Comparison of ENCODE assay signal across 22 mouse cellular contexts in the genomic region with DNA sequence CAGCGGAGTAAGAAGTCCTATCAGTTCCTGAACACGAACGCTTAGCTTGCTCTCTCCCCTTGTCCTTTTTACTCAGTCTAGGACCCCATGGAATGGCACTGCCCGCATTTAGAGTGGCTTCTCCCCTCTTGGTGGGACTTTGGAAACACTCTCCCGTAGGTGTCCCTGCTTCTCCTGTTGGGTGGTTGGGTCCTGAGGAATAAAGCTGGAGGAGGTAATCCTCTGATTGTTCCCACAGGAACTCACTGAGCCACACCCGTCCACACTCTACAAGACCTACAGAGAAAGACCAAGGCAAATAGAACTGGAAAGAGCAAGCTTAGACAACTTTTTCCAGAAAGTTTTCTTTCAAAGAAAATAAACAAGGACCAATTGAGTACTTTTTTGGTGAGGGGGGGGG.
DNase-seq lines count a peak whose midpoint lies in the region; ATAC-seq and TF ChIP-seq lines count a peak whose summit lies in the region.
"Had no signal": no experiment of that assay in that cellular context is flagged by ENCODE, and none has a peak within 500 bp of the region (broad histone marks: within the 10 kb centered on the region; RNA-seq: fewer than 3 reads in every experiment).

No protein-coding gene starts in this region.

- H3K9ac ChIP-seq in heart, postnatal 0 days (replicated peaks; ENCODE audit: low read depth, low read length), result no peak overlapping the region
- no peak overlapping the region for H3K9ac ChIP-seq in embryonic facial prominence, embryonic 15.5 days
- no peak overlapping the region for H3K9ac ChIP-seq in limb, embryonic 15.5 days
- H3K9ac ChIP-seq: heart, embryonic 12.5 days; hindbrain, embryonic 15.5 days; midbrain, embryonic 15.5 days had no signal

- no peak for ATAC-seq in heart, postnatal 0 days (ENCODE audit: insufficient read depth, low read depth)
- ATAC-seq in embryonic facial prominence, embryonic 15.5 days (ENCODE audit: insufficient number of reproducible peaks, low FRiP score, low TSS enrichment, low read depth), result no peak
- ATAC-seq in limb, embryonic 15.5 days (ENCODE audit: insufficient number of reproducible peaks, low FRiP score, low TSS enrichment, low read depth), result no peak
- ATAC-seq in granulocyte monocyte progenitor cell, adult 5-6 weeks (replicated peaks; ENCODE audit: poor library complexity, severe bottlenecking), result no peak
- ATAC-seq: activated CD4-positive, CD25-positive, alpha-beta regulatory T cell, adult 4 months; midbrain, embryonic 15.5 days had no signal

- no peak for DNase-seq in heart, postnatal 0 days (ENCODE audit: low spot score)
- DNase-seq in heart, postnatal 25 days (ENCODE audit: low spot score), result no peak
- no peak for DNase-seq in embryonic facial prominence, embryonic 10.5 days (ENCODE audit: low spot score)
- DNase-seq in natural killer cell, adult 2 months (ENCODE audit: low spot score in 2 of 2), result no peak
- DNase-seq: adrenal gland, adult 8-10 months; B cell, adult 2 months; cerebellum, adult 11-12 months; cerebellum, postnatal 14 days; heart, postnatal 36 days; kidney, adult 8-10 months; kidney, postnatal 14 days; layer of hippocampus, postnatal 36 days; lung, postnatal 4 days; thymus, postnatal 14 days had no signal

- peaks cover 15% of the 10 kb centered on the region for H3K4me1 ChIP-seq in heart, postnatal 0 days (ENCODE audit: control insufficient read depth, insufficient read depth)
- H3K4me1 ChIP-seq in embryonic facial prominence, embryonic 10.5 days, result peaks cover 60% of the 10 kb centered on the region
- peaks cover 58% of the 10 kb centered on the region for H3K4me1 ChIP-seq in embryonic facial prominence, embryonic 15.5 days
- H3K4me1 ChIP-seq in limb, embryonic 15.5 days, result peaks cover 41% of the 10 kb centered on the region
- H3K4me1 ChIP-seq: midbrain, embryonic 15.5 days had no signal

- no peaks in the 10 kb centered on the region for H3K27me3 ChIP-seq in heart, postnatal 0 days (ENCODE audit: control insufficient read depth, insufficient read depth, low read length)
- no peaks in the 10 kb centered on the region for H3K27me3 ChIP-seq in embryonic facial prominence, embryonic 10.5 days (replicated peaks; ENCODE audit: low read depth, poor library complexity, severe bottlenecking)
- H3K27me3 ChIP-seq in embryonic facial prominence, embryonic 15.5 days, result no peaks in the 10 kb centered on the region
- H3K27me3 ChIP-seq in limb, embryonic 15.5 days, result no peaks in the 10 kb centered on the region
- H3K27me3 ChIP-seq: heart, embryonic 12.5 days; hindbrain, embryonic 15.5 days; midbrain, embryonic 15.5 days had no signal

- H3K27ac ChIP-seq in heart, postnatal 0 days (ENCODE audit: low read depth), result peak overlapping the region; percentile 27; the same call in 1 of the 2 replicates
- H3K27ac ChIP-seq in embryonic facial prominence, embryonic 10.5 days (replicated peaks), result peak overlapping the region; percentile 90
- peak overlapping the region; percentile 89 for H3K27ac ChIP-seq in embryonic facial prominence, embryonic 15.5 days (replicated peaks)
- H3K27ac ChIP-seq in limb, embryonic 15.5 days, result peak overlapping the region; percentile 86
- H3K27ac ChIP-seq: hindbrain, embryonic 15.5 days; midbrain, embryonic 15.5 days had no signal

- H3K4me2 ChIP-seq in heart, postnatal 0 days (ENCODE audit: low read depth, low read length), result no peak overlapping the region
- no peak overlapping the region for H3K4me2 ChIP-seq in embryonic facial prominence, embryonic 15.5 days (replicated peaks)
- H3K4me2 ChIP-seq in limb, embryonic 15.5 days, result no peak overlapping the region
- H3K4me2 ChIP-seq: heart, embryonic 12.5 days; hindbrain, embryonic 15.5 days; midbrain, embryonic 15.5 days had no signal

- no peak for TF ChIP-seq CTCF in heart, postnatal 0 days (IDR thresholded peaks at IDR 0.05; ENCODE audit: low read depth)

- no peak overlapping the region for H3K4me3 ChIP-seq in heart, postnatal 0 days (ENCODE audit: low read depth, low read length)
- H3K4me3 ChIP-seq in embryonic facial prominence, embryonic 10.5 days, result no peak overlapping the region
- H3K4me3 ChIP-seq in embryonic facial prominence, embryonic 15.5 days (replicated peaks), result no peak overlapping the region
- no peak overlapping the region for H3K4me3 ChIP-seq in limb, embryonic 15.5 days
- H3K4me3 ChIP-seq: heart, embryonic 12.5 days; hindbrain, embryonic 15.5 days; midbrain, embryonic 15.5 days; myocyte had no signal

- TF ChIP-seq EP300 in heart, postnatal 0 days (IDR thresholded peaks at IDR 0.05; ENCODE audit: low read depth), result no peak

- no peaks in the 10 kb centered on the region for H3K9me3 ChIP-seq in heart, postnatal 0 days (replicated peaks; ENCODE audit: control insufficient read depth, low read length)
- no peaks in the 10 kb centered on the region for H3K9me3 ChIP-seq in embryonic facial prominence, embryonic 10.5 days
- H3K9me3 ChIP-seq in embryonic facial prominence, embryonic 15.5 days (replicated peaks), result no peaks in the 10 kb centered on the region
- no peaks in the 10 kb centered on the region for H3K9me3 ChIP-seq in limb, embryonic 15.5 days
- H3K9me3 ChIP-seq: hindbrain, embryonic 15.5 days; midbrain, embryonic 15.5 days had no signal

- WGBS in heart, postnatal 0 days, result 82% methylated on average over 6 of the region's 6 CpGs
- WGBS in embryonic facial prominence, embryonic 10.5 days, result 91% methylated on average over 6 of the region's 6 CpGs
- WGBS in embryonic facial prominence, embryonic 15.5 days, result 90% methylated on average over 6 of the region's 6 CpGs
- 93% methylated on average over 6 of the region's 6 CpGs for WGBS in limb, embryonic 15.5 days

- intact Hi-C loops in heart, postnatal 25 days (cut with DNase I), result loop anchor here (2.0 kb wide), 1 partner anchor 42 kb away; no protein-coding TSS in a partner anchor

- no peaks in the 10 kb centered on the region for H3K36me3 ChIP-seq in heart, postnatal 0 days (replicated peaks; ENCODE audit: control insufficient read depth, insufficient read depth, low read length)
- no peaks in the 10 kb centered on the region for H3K36me3 ChIP-seq in embryonic facial prominence, embryonic 10.5 days (replicated peaks)
- H3K36me3 ChIP-seq in embryonic facial prominence, embryonic 15.5 days, result no peaks in the 10 kb centered on the region
- H3K36me3 ChIP-seq in limb, embryonic 15.5 days, result no peaks in the 10 kb centered on the region
- H3K36me3 ChIP-seq: heart, embryonic 12.5 days; hindbrain, embryonic 15.5 days; midbrain, embryonic 15.5 days had no signal

Comparison
In these comparisons a context has a peak if more than half of its experiments do, and no peak if none do; other contexts are left out.
1. H3K27ac ChIP-seq: peak in every context shown above with its lines; median percentile 90 in embryonic facial prominence, embryonic 10.5 days; 89 in embryonic facial prominence, embryonic 15.5 days; 86 in limb, embryonic 15.5 days; 27 in heart, postnatal 0 days.